Mouse (Mus musculus): ENCODE measurements around the gene Zmynd15.

- TF ChIP-seq ZC3H11A (IDR thresholded peaks at IDR 0.05; ENCODE audit: borderline replicate concordance, low read depth, low read length): no peak
- TF ChIP-seq HCFC1 (IDR thresholded peaks at IDR 0.05; ENCODE audit: borderline replicate concordance, insufficient read depth, low read length): no peak
These were observed 12.5 kb upstream of the Zmynd15 start for GRCm38 (mm10) chr11:70446756-70447155.

Data from ES-E14 (cell line).